Mouse (Mus musculus) spleen, adult 2 months (tissue): ENCODE results near the gene Tmem238.
"Not testable (repeated sequence)": the region's sequence is repeated elsewhere in the genome, so short reads cannot be mapped to it uniquely, and the experiment has no call there.

Experiments
- CTCF ChIP-seq: fragments of 200-500 bp; IDR thresholded peaks from 2 replicates; pipeline ENCODE4 v1.5.1; 2011; ENCODE audit warnings: mild to moderate bottlenecking, inconsistent platforms; ENCODE audit not compliant: insufficient read depth, insufficient read length, insufficient replicate concordance; ENCODE audit errors: extremely low read depth
- POLR2A ChIP-seq: fragments of 200-500 bp; IDR thresholded peaks from 2 replicates; pipeline ENCODE4 v1.6.1; 2011; ENCODE audit warnings: low read depth, low read length, inconsistent platforms

DNA sequence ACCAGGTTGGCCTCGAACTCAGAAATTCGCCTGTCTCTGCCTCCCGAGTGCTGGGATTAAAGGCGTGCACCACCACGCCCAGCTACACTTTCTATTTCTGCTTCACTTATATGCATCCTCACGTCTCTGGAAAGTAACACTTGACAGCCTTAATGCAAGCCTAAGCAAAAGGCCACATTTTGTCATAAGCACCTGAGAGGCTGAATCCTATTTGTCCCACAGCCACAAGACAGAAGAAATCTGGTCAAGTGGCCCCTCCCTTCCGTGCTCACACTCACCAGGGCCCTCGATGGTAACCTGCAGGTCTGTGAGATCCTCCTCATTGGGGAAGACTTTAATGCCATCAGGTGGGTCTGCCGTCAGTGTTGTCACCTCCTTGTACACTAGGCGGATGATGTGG, 21.7 kb upstream of the Tmem238 start:
- not testable (repeated sequence) for TF ChIP-seq POLR2A, CTCF
